Mouse (Mus musculus): ENCODE data around the gene Ptpn5.
A peak's percentile ranks its signal among the peaks of the same experiment; 100 is the strongest.

Ptpn5 gene

GRCm38 (mm10) chr7:47133331-47133730 lies at the start of gene Ptpn5:
Gene Ptpn5, minus strand, starts transcription at chr7:47133684.
- no peak for DNase-seq (ENCODE audit: low read depth, low spot score)

GRCm38 (mm10) chr7:47170814-47171213 lies 37.3 kb upstream of the Ptpn5 start:
- no peak for DNase-seq (ENCODE audit: low read depth, low spot score)

- no peak for DNase-seq (ENCODE audit: low read depth, low spot score)
Observed at GRCm38 (mm10) chr7:47165028-47165427, 31.5 kb upstream of the Ptpn5 start.

- no peak for DNase-seq (ENCODE audit: low read depth, low spot score)
Observed at GRCm38 (mm10) chr7:47163203-47163602, 29.7 kb upstream of the Ptpn5 start.

- DNase-seq (ENCODE audit: low read depth, low spot score), result no peak
Observed at GRCm38 (mm10) chr7:47158451-47158850, 25.0 kb upstream of the Ptpn5 start.

- no peak for DNase-seq (ENCODE audit: low read depth, low spot score)
Observed at GRCm38 (mm10) chr7:47157743-47158142, 24.3 kb upstream of the Ptpn5 start.

GRCm38 (mm10) chr7:47155849-47156248 lies 22.4 kb upstream of the Ptpn5 start:
- no peak for DNase-seq (ENCODE audit: low read depth, low spot score)

- DNase-seq (ENCODE audit: low read depth, low spot score), result peak; percentile 11
Observed at GRCm38 (mm10) chr7:47155396-47155795, 21.9 kb upstream of the Ptpn5 start.

GRCm38 (mm10) chr7:47150420-47151061 lies 17.1 kb upstream of the Ptpn5 start:
- no peak for DNase-seq (ENCODE audit: low read depth, low spot score)

GRCm38 (mm10) chr7:47148298-47148697 lies 14.8 kb upstream of the Ptpn5 start:
- DNase-seq (ENCODE audit: low read depth, low spot score), result no peak

- no peak for DNase-seq (ENCODE audit: low read depth, low spot score)
Observed at GRCm38 (mm10) chr7:47146034-47146812, 12.7 kb upstream of the Ptpn5 start.

- no peak for DNase-seq (ENCODE audit: low read depth, low spot score)
Observed at GRCm38 (mm10) chr7:47144299-47144698, 10.8 kb upstream of the Ptpn5 start.

- no peak for DNase-seq (ENCODE audit: low read depth, low spot score)
Observed at GRCm38 (mm10) chr7:47139823-47140325, 6.4 kb upstream of the Ptpn5 start.

- no peak for DNase-seq (ENCODE audit: low read depth, low spot score)
Observed at GRCm38 (mm10) chr7:47134570-47134969, 1.1 kb upstream of the Ptpn5 start.

GRCm38 (mm10) chr7:47132931-47133260 lies 588 bp downstream of the Ptpn5 start:
- peak; percentile 4 for DNase-seq (ENCODE audit: low read depth, low spot score)

- DNase-seq (ENCODE audit: low read depth, low spot score), result peak; percentile 31
Observed at GRCm38 (mm10) chr7:47132180-47132930, 1.1 kb downstream of the Ptpn5 start.

GRCm38 (mm10) chr7:47131840-47132179 lies 1.7 kb downstream of the Ptpn5 start:
- no peak for DNase-seq (ENCODE audit: low read depth, low spot score)

GRCm38 (mm10) chr7:47131258-47131657 lies 2.2 kb downstream of the Ptpn5 start:
- DNase-seq (ENCODE audit: low read depth, low spot score), result no peak

- no peak for DNase-seq (ENCODE audit: low read depth, low spot score)
Observed at GRCm38 (mm10) chr7:47122026-47122425, 11.5 kb downstream of the Ptpn5 start.

GRCm38 (mm10) chr7:47116666-47117065 lies 16.8 kb downstream of the Ptpn5 start:
- DNase-seq (ENCODE audit: low read depth, low spot score), result no peak

- no peak for DNase-seq (ENCODE audit: low read depth, low spot score)
Observed at GRCm38 (mm10) chr7:47115491-47115890, 18.0 kb downstream of the Ptpn5 start.

GRCm38 (mm10) chr7:47113383-47113782 lies 20.1 kb downstream of the Ptpn5 start:
- DNase-seq (ENCODE audit: low read depth, low spot score), result no peak

Data from WW6 (cell line).